Mouse (Mus musculus): Measurements from ENCODE around the gene Cutc.

Gene Cutc

GRCm38 (mm10) chr19:43752489-43753225 is at the start of gene Cutc, which contains the start of gene Cox15:
Gene Cutc, plus strand, starts transcription at chr19:43752996.
Gene Cox15, minus strand, starts transcription at chr19:43753000.
- peak; percentile 92 for DNase-seq (ENCODE audit: low spot score)

DNA sequence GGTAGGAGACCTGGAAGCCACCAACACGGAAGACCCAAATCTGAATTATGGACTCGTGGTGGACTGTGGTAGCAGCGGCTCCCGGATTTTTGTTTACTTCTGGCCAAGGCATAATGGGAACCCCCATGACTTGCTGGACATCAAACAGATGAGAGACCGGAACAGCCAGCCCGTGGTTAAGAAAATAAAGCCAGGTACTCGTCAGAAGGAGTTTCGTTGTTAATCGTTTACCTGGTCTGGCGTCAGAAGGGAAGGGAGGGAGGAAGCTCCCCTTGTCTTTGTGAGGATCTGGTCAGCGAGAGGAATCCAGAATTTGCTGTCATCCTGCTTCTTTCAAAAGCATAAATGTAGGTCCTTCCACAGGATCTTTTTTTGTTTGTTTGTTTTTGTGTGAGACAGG is 48.6 kb upstream of the Cutc start:
- DNase-seq (ENCODE audit: low spot score): no peak

DNA sequence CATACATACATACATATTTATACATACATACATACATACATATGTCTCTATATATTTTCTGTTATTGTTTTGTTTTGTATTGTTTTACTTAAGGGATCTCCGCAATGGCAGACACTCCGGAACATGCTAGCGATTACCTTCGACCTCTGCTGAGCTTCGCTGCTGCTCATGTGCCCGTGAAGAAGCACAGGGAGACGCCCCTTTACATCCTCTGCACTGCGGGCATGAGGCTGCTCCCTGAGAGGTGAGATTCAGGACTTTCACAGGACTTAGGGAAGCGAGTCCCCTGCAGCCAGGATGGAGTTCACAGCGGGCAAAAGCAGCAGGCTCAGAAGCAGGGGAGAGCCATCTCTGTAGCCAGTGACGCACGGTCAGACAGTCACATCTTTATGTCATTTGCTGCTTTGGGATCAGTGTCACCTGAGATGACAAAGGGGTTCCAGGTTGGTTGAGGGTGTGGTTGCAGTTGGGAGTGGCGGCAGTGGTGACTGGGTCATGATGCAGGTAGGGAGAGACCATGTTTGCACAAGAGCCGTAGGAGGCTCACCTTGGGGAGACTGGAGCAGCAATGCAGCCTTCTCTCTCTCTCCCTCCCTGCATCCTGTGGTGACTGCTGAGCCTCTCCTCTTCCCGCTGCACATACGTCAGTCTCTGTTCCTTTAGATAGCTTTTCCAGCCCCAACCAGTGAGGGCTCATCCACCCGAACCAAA is 47.9 kb upstream of the Cutc start:
- no peak for DNase-seq (ENCODE audit: low spot score)

GRCm38 (mm10) chr19:43708206-43708605 is 44.6 kb upstream of the Cutc start:
- DNase-seq (ENCODE audit: low spot score): no peak

- DNase-seq (ENCODE audit: low spot score): no peak
Observed at GRCm38 (mm10) chr19:43709317-43709716, 43.5 kb upstream of the Cutc start.

- DNase-seq (ENCODE audit: low spot score): no peak
Observed at GRCm38 (mm10) chr19:43711159-43711916, 41.5 kb upstream of the Cutc start.

- no peak for DNase-seq (ENCODE audit: low spot score)
Observed at GRCm38 (mm10) chr19:43711971-43712370, 40.8 kb upstream of the Cutc start.

GRCm38 (mm10) chr19:43720061-43720460 is 32.7 kb upstream of the Cutc start:
- no peak for DNase-seq (ENCODE audit: low spot score)

- no peak for DNase-seq (ENCODE audit: low spot score)
Observed at GRCm38 (mm10) chr19:43722891-43723290, 29.9 kb upstream of the Cutc start.

- DNase-seq (ENCODE audit: low spot score): no peak
Observed at GRCm38 (mm10) chr19:43723501-43723900, 29.3 kb upstream of the Cutc start.

DNA sequence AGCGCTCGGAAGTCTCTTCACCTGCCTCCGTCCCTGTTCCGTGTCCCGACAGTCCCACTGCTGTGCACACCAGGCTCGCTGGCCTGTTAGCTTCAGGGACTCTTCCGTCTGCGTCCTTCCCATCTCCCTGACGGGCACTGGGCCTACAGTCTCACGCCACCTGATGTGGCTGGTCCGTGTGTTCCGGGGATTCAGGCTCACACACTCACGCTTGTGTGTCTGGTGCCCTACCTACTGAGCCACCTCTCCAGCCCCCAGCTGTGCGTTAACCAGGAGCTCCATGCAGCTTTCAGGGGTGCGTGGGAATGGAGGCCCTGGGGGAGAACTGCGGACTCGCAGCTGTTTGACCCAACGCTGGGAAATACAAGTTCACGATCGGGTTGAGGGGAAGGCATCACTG is 28.6 kb upstream of the Cutc start:
- no peak for DNase-seq (ENCODE audit: low spot score)

GRCm38 (mm10) chr19:43724821-43725220 is 28.0 kb upstream of the Cutc start:
- no peak for DNase-seq (ENCODE audit: low spot score)

DNA sequence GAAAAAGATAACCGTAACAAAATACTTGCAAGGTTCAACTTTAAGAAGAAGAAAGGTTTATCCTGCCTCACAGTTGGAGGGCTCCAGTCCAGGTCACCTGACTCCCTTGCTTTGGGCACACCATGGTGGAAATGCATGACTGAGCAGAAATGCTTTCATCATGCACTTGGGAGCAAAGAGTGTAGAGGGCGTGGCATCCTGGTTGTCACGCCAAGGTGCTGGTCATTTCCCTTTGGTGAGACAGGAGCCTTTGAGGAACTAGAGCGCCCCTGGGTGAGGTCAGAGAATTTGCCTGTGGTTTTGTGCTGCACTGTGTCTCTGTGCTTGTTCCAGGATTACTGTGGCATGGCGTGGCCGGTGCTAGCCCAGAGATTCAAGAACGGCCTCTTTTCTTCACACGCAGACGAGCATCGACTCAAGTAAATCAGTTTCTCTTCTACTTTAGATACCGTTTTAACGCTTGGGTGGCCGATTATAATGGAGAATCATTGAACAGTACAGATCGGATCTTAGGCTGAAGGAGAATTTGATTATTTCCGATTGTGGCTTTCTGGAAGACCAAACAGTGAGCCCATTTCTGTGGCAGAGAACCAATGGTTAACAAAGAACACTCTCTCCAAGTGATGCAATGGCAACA is 26.2 kb upstream of the Cutc start:
- no peak for DNase-seq (ENCODE audit: low spot score)

GRCm38 (mm10) chr19:43729296-43730036 is 23.3 kb upstream of the Cutc start:
- no peak for DNase-seq (ENCODE audit: low spot score)

DNA sequence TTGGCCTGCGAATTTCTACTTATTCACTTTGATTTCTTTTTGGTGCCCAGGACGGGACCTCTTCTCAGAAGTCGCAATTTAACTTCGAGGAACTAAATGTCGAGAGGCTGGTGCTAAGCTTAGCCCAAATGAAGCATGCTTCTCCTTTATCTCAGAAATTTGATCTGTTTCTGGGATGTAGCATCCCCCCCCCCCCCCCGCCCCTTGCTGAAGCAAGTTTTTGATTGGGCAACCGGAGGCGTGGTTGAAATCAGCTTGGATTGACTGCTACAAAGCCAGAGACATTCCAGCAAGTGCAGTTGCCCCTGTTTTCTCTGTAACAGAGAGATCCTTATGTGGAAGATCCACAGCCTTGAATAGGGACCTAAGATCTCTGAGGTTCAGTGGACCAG is 22.8 kb upstream of the Cutc start:
- DNase-seq (ENCODE audit: low spot score): no peak

GRCm38 (mm10) chr19:43731157-43731556 is 21.6 kb upstream of the Cutc start:
- DNase-seq (ENCODE audit: low spot score): no peak

- no peak for DNase-seq (ENCODE audit: low spot score)
Observed at GRCm38 (mm10) chr19:43738409-43738808, 14.4 kb upstream of the Cutc start.

DNA sequence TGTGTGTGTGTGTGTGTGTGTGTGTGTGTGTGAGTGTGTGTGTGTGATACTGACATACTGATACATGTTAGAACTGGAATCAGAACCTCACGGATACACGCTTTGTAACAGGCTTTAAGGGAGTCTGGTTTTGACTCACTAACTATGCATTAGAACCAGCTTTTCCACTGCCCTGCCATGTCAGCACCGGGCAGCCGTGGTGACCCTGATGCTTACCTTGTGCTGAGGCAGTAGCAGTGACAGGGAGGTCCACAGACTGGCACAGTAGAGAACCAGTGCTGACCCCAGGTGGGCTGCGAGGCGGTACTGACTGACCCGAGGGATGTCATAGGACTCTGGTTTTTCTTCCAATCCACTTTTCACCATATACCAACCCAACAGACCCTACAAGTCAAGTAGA is 9.4 kb upstream of the Cutc start:
- DNase-seq (ENCODE audit: low spot score): no peak

DNA sequence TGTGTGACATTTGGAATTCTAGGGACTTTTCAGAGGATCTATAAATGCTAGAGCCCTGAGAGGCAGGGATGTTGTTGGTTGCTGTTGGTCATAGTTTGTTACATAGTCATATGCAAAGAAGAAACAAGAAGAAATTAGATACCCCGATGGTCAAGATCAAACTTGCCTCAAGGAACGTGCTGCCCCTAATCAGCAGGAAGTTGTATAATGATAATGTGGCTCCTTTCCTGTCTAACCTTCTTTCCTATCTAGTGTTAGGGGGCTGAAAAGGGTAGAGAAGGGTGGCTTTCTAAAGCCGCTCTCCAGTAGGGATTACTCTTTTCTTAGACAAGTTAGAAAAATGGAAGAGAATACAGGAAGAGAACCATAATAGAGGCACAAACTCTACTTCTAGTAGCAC is 7.1 kb upstream of the Cutc start:
- no peak for DNase-seq (ENCODE audit: low spot score)

DNA sequence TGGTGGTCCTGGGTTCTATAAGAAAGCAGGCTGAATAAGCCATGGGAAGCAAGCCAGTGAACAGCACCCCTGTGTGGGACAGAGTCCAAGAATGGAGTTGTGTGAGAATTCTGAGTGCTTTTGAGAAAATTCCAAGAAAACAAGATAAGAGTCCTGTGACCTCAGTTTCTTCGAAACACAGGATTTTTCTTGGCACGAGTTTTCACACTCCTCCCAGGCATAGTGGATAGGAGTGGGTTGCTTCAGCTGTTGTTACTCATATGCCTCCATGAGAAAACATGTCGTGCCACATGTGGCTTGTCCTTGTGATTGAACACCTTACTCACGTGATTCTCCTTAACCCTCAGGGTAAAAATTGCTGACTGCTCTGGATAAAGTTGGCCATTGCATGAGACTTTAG is 4.9 kb upstream of the Cutc start:
- DNase-seq (ENCODE audit: low spot score): no peak

- no peak for DNase-seq (ENCODE audit: low spot score)
Observed at GRCm38 (mm10) chr19:43750008-43750407, 2.8 kb upstream of the Cutc start.

Measured in spleen, adult 12 weeks (tissue).